11 mouse cellular contexts compared by ENCODE assay signal in the genomic region with DNA sequence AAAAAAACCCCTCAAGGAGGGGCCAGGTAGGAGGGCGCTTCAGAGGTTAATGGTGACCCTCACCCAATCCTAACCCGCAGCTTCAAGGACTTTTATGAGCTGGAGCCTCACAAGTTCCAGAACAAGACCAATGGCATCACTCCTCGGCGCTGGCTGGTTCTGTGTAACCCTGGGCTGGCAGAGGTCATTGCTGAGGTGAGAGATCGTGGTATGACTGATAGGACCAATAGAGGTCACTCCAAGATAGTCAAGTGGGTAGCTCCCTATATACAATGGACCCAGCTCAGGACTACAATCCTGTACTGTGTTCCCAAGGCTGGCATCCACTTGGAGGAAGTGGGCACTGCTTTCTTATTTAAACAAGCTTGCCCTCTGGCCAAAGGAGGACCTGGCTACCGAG. TPM values are rescaled to one million over a fixed set of nuclear protein-coding genes. Genes with fewer than 3 reads are reported as not detected.
DNase-seq lines count a peak whose midpoint lies in the region; ATAC-seq and TF ChIP-seq lines count a peak whose summit lies in the region.
"Had no signal": no experiment of that assay in that cellular context is flagged by ENCODE, and none has a peak within 500 bp of the region (broad histone marks: within the 10 kb centered on the region; RNA-seq: fewer than 3 reads in every experiment).

No protein-coding gene starts in this region.

- H3K4me3 ChIP-seq in hindbrain, embryonic 14.5 days (replicated peaks; ENCODE audit: low read length), result no peak overlapping the region
- no peak overlapping the region for H3K4me3 ChIP-seq in hindbrain, embryonic 12.5 days
- H3K4me3 ChIP-seq in E14TG2a.4 (replicated peaks; ENCODE audit: low read length), result peak overlapping the region; percentile 79
- H3K4me3 ChIP-seq in embryonic facial prominence, embryonic 15.5 days (replicated peaks), result no peak overlapping the region
- no peak overlapping the region for H3K4me3 ChIP-seq in liver, embryonic 16.5 days (ENCODE audit: low read depth, low read length)

- 60% methylated on average over 6 of the region's 6 CpGs for WGBS in hindbrain, embryonic 14.5 days
- 54% methylated on average over 6 of the region's 6 CpGs for WGBS in hindbrain, embryonic 12.5 days
- 53% methylated on average over 6 of the region's 6 CpGs for WGBS in embryonic facial prominence, embryonic 15.5 days
- 47% methylated on average over 6 of the region's 6 CpGs for WGBS in liver, embryonic 16.5 days (ENCODE audit: insufficient replicate concordance)

- H3K4me2 ChIP-seq in hindbrain, embryonic 14.5 days (replicated peaks), result peak overlapping the region; percentile 52; the same call in 1 of the 2 replicates
- no peak overlapping the region for H3K4me2 ChIP-seq in hindbrain, embryonic 12.5 days (replicated peaks)
- H3K4me2 ChIP-seq in embryonic facial prominence, embryonic 15.5 days (replicated peaks), result 0 out of 2 replicates have a peak overlapping the region, but pooled peaks have one; percentile 42
- peak overlapping the region; percentile 48 for H3K4me2 ChIP-seq in liver, embryonic 16.5 days (ENCODE audit: low read depth, low read length)

- no peak overlapping the region for H3K27ac ChIP-seq in hindbrain, embryonic 14.5 days
- no peak overlapping the region for H3K27ac ChIP-seq in hindbrain, embryonic 12.5 days
- no peak overlapping the region for H3K27ac ChIP-seq in embryonic facial prominence, embryonic 15.5 days (replicated peaks)
- no peak overlapping the region for H3K27ac ChIP-seq in liver, embryonic 16.5 days (ENCODE audit: low read length)
- H3K27ac ChIP-seq: heart, embryonic 15.5 days had no signal

- DNase-seq in hindbrain, embryonic 14.5 days (ENCODE audit: low spot score), result no peak
- no peak for DNase-seq in B cell, adult 2 months
- no peak for DNase-seq in MN1 (ENCODE audit: low spot score)
- no peak for DNase-seq in spleen, postnatal 36 days (ENCODE audit: low spot score in 2 of 2)
- DNase-seq: cerebellum, adult 9-11 months; kidney, postnatal 10 days had no signal

- H3K36me3 ChIP-seq in hindbrain, embryonic 14.5 days (replicated peaks; ENCODE audit: control insufficient read depth, insufficient read depth), result no peaks in the 10 kb centered on the region
- no peaks in the 10 kb centered on the region for H3K36me3 ChIP-seq in hindbrain, embryonic 12.5 days
- no peaks in the 10 kb centered on the region for H3K36me3 ChIP-seq in E14TG2a.4 (ENCODE audit: insufficient read depth, low read length)
- no peaks in the 10 kb centered on the region for H3K36me3 ChIP-seq in embryonic facial prominence, embryonic 15.5 days
- no peaks in the 10 kb centered on the region for H3K36me3 ChIP-seq in liver, embryonic 16.5 days (ENCODE audit: control insufficient read depth, insufficient read depth)

- 0 out of 2 replicates have a peak overlapping the region, but pooled peaks have one; percentile 43 for H3K9ac ChIP-seq in hindbrain, embryonic 14.5 days
- H3K9ac ChIP-seq in hindbrain, embryonic 12.5 days, result no peak overlapping the region
- H3K9ac ChIP-seq in embryonic facial prominence, embryonic 15.5 days, result no peak overlapping the region
- no peak overlapping the region for H3K9ac ChIP-seq in liver, embryonic 16.5 days (ENCODE audit: low read depth, low read length)
- H3K9ac ChIP-seq: heart, embryonic 15.5 days had no signal

- no peak for TF ChIP-seq CTCF in E14TG2a.4 (conservative IDR thresholded peaks at IDR 0.05; ENCODE audit: low read length)

- no peaks in the 10 kb centered on the region for H3K9me3 ChIP-seq in hindbrain, embryonic 14.5 days (ENCODE audit: control insufficient read depth, low read length)
- H3K9me3 ChIP-seq in hindbrain, embryonic 12.5 days (replicated peaks), result no peaks in the 10 kb centered on the region
- no peaks in the 10 kb centered on the region for H3K9me3 ChIP-seq in E14TG2a.4 (ENCODE audit: low read length)
- no peaks in the 10 kb centered on the region for H3K9me3 ChIP-seq in embryonic facial prominence, embryonic 15.5 days (replicated peaks)
- no peaks in the 10 kb centered on the region for H3K9me3 ChIP-seq in liver, embryonic 16.5 days (replicated peaks; ENCODE audit: control insufficient read depth, low read length)
- H3K9me3 ChIP-seq: heart, embryonic 15.5 days had no signal

- ATAC-seq in hindbrain, embryonic 14.5 days (ENCODE audit: low FRiP score), result 0 out of 2 replicates have a peak, but pooled peaks have one; percentile 6
- no peak for ATAC-seq in hindbrain, embryonic 12.5 days (ENCODE audit: low FRiP score)
- ATAC-seq in embryonic facial prominence, embryonic 15.5 days (ENCODE audit: insufficient number of reproducible peaks, low FRiP score, low TSS enrichment, low read depth), result no peak
- ATAC-seq in liver, embryonic 16.5 days (ENCODE audit: low read depth), result peak; percentile 50; the same call in 1 of the 2 replicates

- H3K4me1 ChIP-seq in hindbrain, embryonic 14.5 days (replicated peaks; ENCODE audit: control insufficient read depth, insufficient read depth, low read length), result 0 out of 2 replicates have a peak, but pooled peaks cover 8% of the 10 kb centered on the region
- H3K4me1 ChIP-seq in hindbrain, embryonic 12.5 days, result peaks cover 7% of the 10 kb centered on the region
- peaks cover 65% of the 10 kb centered on the region for H3K4me1 ChIP-seq in E14TG2a.4 (replicated peaks; ENCODE audit: low read depth, low read length)
- H3K4me1 ChIP-seq in embryonic facial prominence, embryonic 15.5 days, result peaks cover 13% of the 10 kb centered on the region
- H3K4me1 ChIP-seq in liver, embryonic 16.5 days (ENCODE audit: control insufficient read depth, low read depth, low read length), result peaks cover 10% of the 10 kb centered on the region

- H3K27me3 ChIP-seq in hindbrain, embryonic 14.5 days (ENCODE audit: control insufficient read depth, insufficient read depth, low read length), result no peaks in the 10 kb centered on the region
- H3K27me3 ChIP-seq in hindbrain, embryonic 12.5 days, result peaks cover 12% of the 10 kb centered on the region; the same call in 1 of the 2 replicates
- H3K27me3 ChIP-seq in E14TG2a.4 (ENCODE audit: insufficient read depth, low read length), result peaks cover 16% of the 10 kb centered on the region; the same call in 1 of the 2 replicates
- 0 out of 2 replicates have a peak, but pooled peaks cover 4% of the 10 kb centered on the region for H3K27me3 ChIP-seq in embryonic facial prominence, embryonic 15.5 days
- H3K27me3 ChIP-seq in liver, embryonic 16.5 days (ENCODE audit: control insufficient read depth, insufficient read depth, low read depth, low read length), result no peaks in the 10 kb centered on the region; the same call in 1 of the 2 replicates
- H3K27me3 ChIP-seq: heart, embryonic 15.5 days had no signal

RNA-seq across cellular contexts. Expression of a gene that starts 6.1 kb away (rescaled TPM):
- 6.2 and 6.8 TPM in 2 replicates for polyA plus RNA-seq in hindbrain, embryonic 14.5 days (2014; fragmentation: Nextera tagmentation; extraction: Ambion mirVana)
- 1.8 and 3.9 TPM in 2 replicates for polyA plus RNA-seq in hindbrain, embryonic 12.5 days (2016; fragmentation: Nextera tagmentation; extraction: Ambion mirVana)
- polyA plus RNA-seq in embryonic facial prominence, embryonic 15.5 days (2015; fragmentation: Nextera tagmentation; extraction: Ambion mirVana), result 35.6 and 38.9 TPM in 2 replicates
- polyA plus RNA-seq in liver, embryonic 16.5 days (2015; fragmentation: Nextera tagmentation; extraction: Ambion mirVana), result 5.8 and 11.2 TPM in 2 replicates

RNA-seq across cellular contexts. Expression of a gene that starts 8.9 kb away (rescaled TPM):
- polyA plus RNA-seq in hindbrain, embryonic 14.5 days (2014; fragmentation: Nextera tagmentation; extraction: Ambion mirVana), result 89.2 and 111 TPM in 2 replicates
- 20.0 and 23.0 TPM in 2 replicates for polyA plus RNA-seq in hindbrain, embryonic 12.5 days (2016; fragmentation: Nextera tagmentation; extraction: Ambion mirVana)
- 39.9 and 45.0 TPM in 2 replicates for polyA plus RNA-seq in embryonic facial prominence, embryonic 15.5 days (2015; fragmentation: Nextera tagmentation; extraction: Ambion mirVana)
- polyA plus RNA-seq in liver, embryonic 16.5 days (2015; fragmentation: Nextera tagmentation; extraction: Ambion mirVana), result 78.8 and 81.7 TPM in 2 replicates

RNA-seq across cellular contexts. Expression of a gene that starts 26.8 kb away (rescaled TPM):
- polyA plus RNA-seq in hindbrain, embryonic 14.5 days (2014; fragmentation: Nextera tagmentation; extraction: Ambion mirVana), result 103 and 112 TPM in 2 replicates
- 168 and 176 TPM in 2 replicates for polyA plus RNA-seq in hindbrain, embryonic 12.5 days (2016; fragmentation: Nextera tagmentation; extraction: Ambion mirVana)
- 132 and 145 TPM in 2 replicates for polyA plus RNA-seq in embryonic facial prominence, embryonic 15.5 days (2015; fragmentation: Nextera tagmentation; extraction: Ambion mirVana)
- polyA plus RNA-seq in liver, embryonic 16.5 days (2015; fragmentation: Nextera tagmentation; extraction: Ambion mirVana), result 52.1 and 58.4 TPM in 2 replicates

RNA-seq across cellular contexts. Expression of a gene that starts 28.3 kb away (rescaled TPM):
- polyA plus RNA-seq in hindbrain, embryonic 14.5 days (2014; fragmentation: Nextera tagmentation; extraction: Ambion mirVana), result 60.6 and 66.4 TPM in 2 replicates
- polyA plus RNA-seq in hindbrain, embryonic 12.5 days (2016; fragmentation: Nextera tagmentation; extraction: Ambion mirVana), result 21.3 and 23.0 TPM in 2 replicates
- 1.7 and 1.8 TPM in 2 replicates for polyA plus RNA-seq in embryonic facial prominence, embryonic 15.5 days (2015; fragmentation: Nextera tagmentation; extraction: Ambion mirVana)
- polyA plus RNA-seq in liver, embryonic 16.5 days (2015; fragmentation: Nextera tagmentation; extraction: Ambion mirVana), result 0.39 and 0.50 TPM in 2 replicates

RNA-seq across cellular contexts. Expression of a gene that starts 49.3 kb away (rescaled TPM):
- polyA plus RNA-seq in hindbrain, embryonic 14.5 days (2014; fragmentation: Nextera tagmentation; extraction: Ambion mirVana), result 12.4 and 15.4 TPM in 2 replicates
- 15.0 and 16.0 TPM in 2 replicates for polyA plus RNA-seq in hindbrain, embryonic 12.5 days (2016; fragmentation: Nextera tagmentation; extraction: Ambion mirVana)
- polyA plus RNA-seq in embryonic facial prominence, embryonic 15.5 days (2015; fragmentation: Nextera tagmentation; extraction: Ambion mirVana), result 15.6 and 16.7 TPM in 2 replicates
- polyA plus RNA-seq in liver, embryonic 16.5 days (2015; fragmentation: Nextera tagmentation; extraction: Ambion mirVana), result 8.2 and 8.6 TPM in 2 replicates

Comparison
In these comparisons a context has a peak if more than half of its experiments do, and no peak if none do; other contexts are left out.
1. ATAC-seq: peak in hindbrain, embryonic 14.5 days (single experiment) and liver, embryonic 16.5 days (single experiment); none in hindbrain, embryonic 12.5 days (single experiment) and embryonic facial prominence, embryonic 15.5 days (single experiment).